Mouse (Mus musculus): ENCODE measurements at regions not wholly inside any gene's neighbourhood (a gene's known extent, or its start where the extent isn't known, plus 50 kb on each side); places are given as distances from the start of the nearest gene placed in this dataset.

DNA sequence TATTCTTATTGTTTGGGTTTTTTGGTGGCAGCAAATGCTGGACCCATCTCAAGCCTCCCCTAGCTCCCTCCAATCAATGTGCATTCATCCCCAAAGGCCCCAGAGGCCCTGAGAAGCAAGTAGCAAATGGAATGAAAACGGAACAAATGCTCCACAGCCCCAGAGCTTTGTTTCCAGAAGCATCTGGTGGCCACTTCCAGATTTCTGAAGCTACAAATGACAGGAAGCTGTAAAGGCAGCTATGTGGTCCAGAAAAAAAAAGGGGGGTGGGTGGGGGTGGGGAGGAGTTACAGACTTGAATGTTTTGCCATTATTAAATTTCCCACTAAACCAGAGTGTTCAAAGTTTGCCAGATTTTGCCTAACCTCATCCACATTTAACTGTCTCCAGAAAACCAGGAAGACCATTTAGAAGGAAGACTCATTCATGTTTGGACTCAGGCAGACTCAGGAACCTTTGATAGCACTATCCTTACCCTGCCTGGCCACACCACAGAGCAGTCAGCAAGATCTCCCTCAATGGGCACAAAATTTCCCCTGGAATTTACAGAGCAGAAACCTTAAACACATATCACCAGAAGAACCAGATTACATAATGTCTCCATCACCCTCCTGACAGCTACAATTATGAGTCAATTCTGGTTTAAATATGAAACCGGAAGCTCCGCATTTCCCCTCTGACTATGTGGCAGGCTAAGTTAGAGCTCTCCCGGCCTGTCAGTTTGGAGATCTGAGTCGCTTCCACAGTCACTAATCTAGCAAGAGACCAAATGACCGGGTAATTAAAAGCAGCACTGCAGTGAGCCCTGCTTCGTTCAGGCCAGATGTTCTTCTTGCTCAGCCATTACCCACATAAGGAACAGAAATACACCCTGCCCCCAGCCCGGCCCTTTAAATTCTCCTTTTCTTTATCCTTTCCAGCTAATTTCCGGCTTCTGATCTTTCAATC lies 93.4 kb downstream of the Tmco5 start:
- no peak for TF ChIP-seq CTCF (IDR thresholded peaks at IDR 0.05; ENCODE audit: low read depth)
- TF ChIP-seq EP300 (IDR thresholded peaks at IDR 0.05; ENCODE audit: low read depth): no peak
